Mouse (Mus musculus) activated CD4-positive, CD25-positive, alpha-beta regulatory T cell, adult 9 weeks (primary cell): ENCODE measurements around the gene Rad9a. TPM values are rescaled to one million over a fixed set of nuclear protein-coding genes. Genes with fewer than 3 reads are reported as not detected.

Experiments
- polyA plus RNA-seq: library from polyadenylated mRNA; unstranded; fragments of 100-300 nt; shearing (Covaris generic); gene quantifications from one replicate; pipeline ENCODE4 v1.2.1, GENCODE M21; 2017

Rad9a gene
- polyA plus RNA-seq: 81.5 TPM

GRCm38 (mm10) chr19:4201291-4201909 is at the start of gene Rad9a:
Gene Rad9a (minus strand): TSS chr19:4201662.

GRCm38 (mm10) chr19:4231253-4232185 is 30.1 kb upstream of the Rad9a start, which contains the start of gene Pold4:
Gene Pold4 (plus strand): TSS chr19:4231899.

GRCm38 (mm10) chr19:4214071-4214770 is 12.8 kb upstream of the Rad9a start, which contains the start of the genes Clcf1 and AC109138.7:
Gene Clcf1 (plus strand): TSS chr19:4214238.
Gene AC109138.7 (plus strand): TSS chr19:4214357.

DNA sequence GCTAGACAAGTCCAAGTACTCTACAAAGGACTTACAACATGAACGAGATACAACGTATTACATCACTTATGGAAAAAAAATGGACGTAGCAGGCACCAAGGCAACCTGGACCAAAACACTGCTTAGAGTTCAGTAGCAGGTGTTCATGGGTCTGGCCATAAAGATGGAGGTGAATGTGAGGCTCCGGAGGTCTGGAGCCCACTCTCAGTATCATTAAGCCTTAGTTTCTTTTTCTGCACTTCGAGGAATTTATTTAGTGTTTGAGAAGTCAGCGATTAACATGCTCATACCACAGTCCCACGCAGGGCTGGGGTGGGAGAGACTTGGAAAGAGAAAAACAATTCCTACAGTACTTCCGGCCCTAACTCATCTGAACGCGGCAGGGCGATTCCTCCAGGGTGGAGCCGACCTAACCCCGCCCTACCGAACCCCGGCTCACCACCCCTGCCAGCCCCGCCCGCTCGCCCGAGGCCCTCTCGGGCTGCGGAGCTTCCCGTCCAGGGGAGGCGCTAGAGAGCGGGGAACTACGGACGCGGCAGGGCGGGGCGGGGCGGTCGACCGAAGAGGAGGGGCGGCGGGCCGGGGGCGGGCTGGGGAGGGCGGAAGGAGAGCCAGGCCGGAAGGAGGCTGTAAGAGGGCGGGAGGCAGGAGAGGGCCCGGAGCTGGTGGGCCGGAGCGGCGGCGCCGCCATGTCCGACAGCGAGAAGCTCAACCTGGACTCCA is 9.8 kb downstream of the Rad9a start, which contains the start of gene Ppp1ca:
Ppp1ca (plus strand) TSS at position 538 of the 723 bp plus-strand sequence.

GRCm38 (mm10) chr19:4190831-4191334 is 10.6 kb downstream of the Rad9a start, which contains the start of gene Tbc1d10c:
Gene Tbc1d10c (minus strand): TSS chr19:4191284.

GRCm38 (mm10) chr19:4175368-4175947 is 26.0 kb downstream of the Rad9a start, which contains the start of gene Carns1:
Gene Carns1 (minus strand): TSS chr19:4175479.

GRCm38 (mm10) chr19:4162646-4163542 is 38.6 kb downstream of the Rad9a start, which contains the start of gene Rps6kb2:
Gene Rps6kb2 (minus strand): TSS chr19:4163354.

GRCm38 (mm10) chr19:4153232-4153654 is 48.2 kb downstream of the Rad9a start, which contains the start of gene Ptprcap:
Gene Ptprcap (plus strand): TSS chr19:4153604.

GRCm38 (mm10) chr19:4148491-4148806 is 53.0 kb downstream of the Rad9a start, which contains the start of gene Coro1b:
Gene Coro1b (plus strand): TSS chr19:4148619.

Other genes starting within 250 kb of the Rad9a start
- not detected for gene Aldh3b3, start 243.0 kb downstream of the Rad9a start, polyA plus RNA-seq
- not detected for gene Aldh3b2, start 229.3 kb downstream of the Rad9a start, polyA plus RNA-seq
- 0.40 TPM for gene Acy3, start 215.1 kb downstream of the Rad9a start, polyA plus RNA-seq
- 0.16 TPM for gene Tbx10, start 208.9 kb downstream of the Rad9a start, polyA plus RNA-seq
- 8.7 TPM for gene Nudt8, start 201.1 kb downstream of the Rad9a start, polyA plus RNA-seq
- 1.8 TPM for gene Gm49405, start 201.0 kb downstream of the Rad9a start, polyA plus RNA-seq
- gene Doc2g, start 198.3 kb downstream of the Rad9a start, polyA plus RNA-seq: 1.7 TPM
- 155 TPM for gene Ndufv1, start 188.9 kb downstream of the Rad9a start, polyA plus RNA-seq
- 631 TPM for gene Gstp1, start 163.7 kb downstream of the Rad9a start, polyA plus RNA-seq
- 3.4 TPM for gene Gstp2, start 155.6 kb downstream of the Rad9a start, polyA plus RNA-seq
- gene Gstp3, start 142.1 kb downstream of the Rad9a start, polyA plus RNA-seq: 112 TPM
- not detected for gene Cabp2, start 120.1 kb downstream of the Rad9a start, polyA plus RNA-seq
- gene Cdk2ap2, start 104.5 kb downstream of the Rad9a start, polyA plus RNA-seq: 956 TPM
- gene Pitpnm1, start 101.7 kb downstream of the Rad9a start, polyA plus RNA-seq: 367 TPM
- gene Aip, start 75.8 kb downstream of the Rad9a start, polyA plus RNA-seq: 206 TPM
- 0.07 TPM for gene Gpr152, start 61.9 kb downstream of the Rad9a start, polyA plus RNA-seq
- gene Cabp4, start 57.6 kb downstream of the Rad9a start, polyA plus RNA-seq: 0.39 TPM
- gene Coro1b, start 53.0 kb downstream of the Rad9a start, polyA plus RNA-seq: 477 TPM
- 1,844 TPM for gene Ptprcap, start 48.1 kb downstream of the Rad9a start, polyA plus RNA-seq
- gene Rps6kb2, start 38.3 kb downstream of the Rad9a start, polyA plus RNA-seq: 49.2 TPM
- gene Carns1, start 26.2 kb downstream of the Rad9a start, polyA plus RNA-seq: 6.9 TPM
- gene Tbc1d10c, start 10.4 kb downstream of the Rad9a start, polyA plus RNA-seq: 832 TPM
- gene Ppp1ca, start 9.6 kb downstream of the Rad9a start, polyA plus RNA-seq: 1,230 TPM
- gene Clcf1, start 12.6 kb upstream of the Rad9a start, polyA plus RNA-seq: 24.8 TPM
- gene AC109138.7, start 12.7 kb upstream of the Rad9a start, polyA plus RNA-seq: not detected
- gene Pold4, start 30.2 kb upstream of the Rad9a start, polyA plus RNA-seq: 138 TPM
- 1.1 TPM for gene Ssh3, start 67.5 kb upstream of the Rad9a start, polyA plus RNA-seq
- gene Ankrd13d, start 81.5 kb upstream of the Rad9a start, polyA plus RNA-seq: 5.1 TPM
- 58.4 TPM for gene Grk2, start 104.6 kb upstream of the Rad9a start, polyA plus RNA-seq
- gene Kdm2a, start 196.6 kb upstream of the Rad9a start, polyA plus RNA-seq: 48.9 TPM
- gene Rhod, start 237.8 kb upstream of the Rad9a start, polyA plus RNA-seq: 5.5 TPM